Mouse (Mus musculus): ENCODE results near the gene Nudcd2. TPM values are rescaled to one million over a fixed set of nuclear protein-coding genes. Genes with fewer than 3 reads are reported as not detected.

The Nudcd2 gene
- polyA plus RNA-seq, 1 experiment from 2014 or later = 79.3 TPM

Other genes with a start within 250 kb of the Nudcd2 start
- gene Mat2b, start 38.5 kb upstream of the Nudcd2 start, polyA plus RNA-seq (2015; fragmentation: Nextera tagmentation; extraction: Ambion mirVana) = 51.1 and 54.3 TPM in 2 replicates
- gene Hmmr, start 245 bp upstream of the Nudcd2 start, polyA plus RNA-seq (2015; fragmentation: Nextera tagmentation; extraction: Ambion mirVana) = 48.7 and 55.6 TPM in 2 replicates
- gene Ccng1, start 21.6 kb downstream of the Nudcd2 start, polyA plus RNA-seq (2015; fragmentation: Nextera tagmentation; extraction: Ambion mirVana) = 17.7 and 17.9 TPM in 2 replicates